Comparison of ENCODE assay signal across 29 mouse cellular contexts in genomic region chr13:23485271-23485670, GRCm38 (mm10). TPM values are rescaled to one million over a fixed set of nuclear protein-coding genes. Genes with fewer than 3 reads are reported as not detected.
A peak's percentile ranks its signal among the peaks of the same experiment; 100 is the strongest.
DNase-seq lines count a peak whose midpoint lies in the region; ATAC-seq lines count a peak whose summit lies in the region.
"Had no signal": no experiment of that assay in that cellular context is flagged by ENCODE, and none has a peak within 500 bp of the region (broad histone marks: within the 10 kb centered on the region; RNA-seq: fewer than 3 reads in every experiment).

No protein-coding gene starts in this region.

- H3K4me2 ChIP-seq in embryonic facial prominence, embryonic 14.5 days (ENCODE audit: low read depth, low read length): no peak overlapping the region
- H3K4me2 ChIP-seq: embryonic facial prominence, embryonic 12.5 days; embryonic facial prominence, embryonic 15.5 days; forebrain, embryonic 12.5 days had no signal

- H3K4me3 ChIP-seq in embryonic facial prominence, embryonic 14.5 days (ENCODE audit: low read depth, low read length): no peak overlapping the region
- H3K4me3 ChIP-seq in embryonic facial prominence, embryonic 10.5 days: no peak overlapping the region
- H3K4me3 ChIP-seq: embryonic facial prominence, embryonic 12.5 days; embryonic facial prominence, embryonic 15.5 days; erythroblast, embryonic 14.5 days; forebrain, embryonic 10.5 days; forebrain, embryonic 12.5 days had no signal

- peak; percentile 45 for DNase-seq in embryonic facial prominence, embryonic 14.5 days (ENCODE audit: low spot score)
- DNase-seq in embryonic facial prominence, embryonic 10.5 days (ENCODE audit: low spot score): no peak
- peak; percentile 10 for DNase-seq in 3T3-L1 (ENCODE audit: low read depth, low spot score)
- no peak for DNase-seq in urinary bladder, postnatal 25 days (ENCODE audit: low spot score)
- DNase-seq in left cerebral cortex, adult 11 months (ENCODE audit: low spot score): no peak
- DNase-seq: adrenal gland, adult 8-10 months; adrenal gland, postnatal 14 days; adrenal gland, postnatal 36 days; B cell, adult 2 months; cerebellum, adult 11-12 months; cerebellum, adult 2 months; cerebellum, adult 9-10 months; cerebellum, postnatal 10 days; cerebellum, postnatal 25 days; embryo, embryonic 11 days had no signal

- 33% methylated on average over 5 of the region's 5 CpGs for WGBS in embryonic facial prominence, embryonic 14.5 days
- 46% methylated on average over 5 of the region's 5 CpGs for WGBS in embryonic facial prominence, embryonic 10.5 days

- no peak overlapping the region for H3K9ac ChIP-seq in embryonic facial prominence, embryonic 14.5 days (ENCODE audit: low read depth, low read length)
- H3K9ac ChIP-seq: embryonic facial prominence, embryonic 12.5 days; embryonic facial prominence, embryonic 15.5 days; forebrain, embryonic 12.5 days had no signal

- H3K9me3 ChIP-seq in embryonic facial prominence, embryonic 14.5 days (ENCODE audit: control insufficient read depth, low read length): no peaks in the 10 kb centered on the region
- no peaks in the 10 kb centered on the region for H3K9me3 ChIP-seq in embryonic facial prominence, embryonic 10.5 days
- H3K9me3 ChIP-seq: embryonic facial prominence, embryonic 12.5 days; embryonic facial prominence, embryonic 15.5 days; forebrain, embryonic 10.5 days; forebrain, embryonic 12.5 days; G1E had no signal

- no peak overlapping the region for H3K27ac ChIP-seq in embryonic facial prominence, embryonic 14.5 days (replicated peaks; ENCODE audit: low read depth, low read length)
- no peak overlapping the region for H3K27ac ChIP-seq in embryonic facial prominence, embryonic 10.5 days (replicated peaks)
- H3K27ac ChIP-seq: embryonic facial prominence, embryonic 12.5 days; embryonic facial prominence, embryonic 15.5 days; forebrain, embryonic 10.5 days; forebrain, embryonic 12.5 days had no signal

- ATAC-seq in embryonic facial prominence, embryonic 14.5 days (ENCODE audit: low read depth): no peak
- ATAC-seq in common myeloid progenitor, adult 5-6 weeks (replicated peaks; ENCODE audit: low read depth, poor library complexity, severe bottlenecking): peak; percentile 50
- ATAC-seq: activated CD4-positive, CD25-positive, alpha-beta regulatory T cell, adult 4 months; CD4-positive, CD25-positive, alpha-beta regulatory T cell, adult 4 months; forebrain, embryonic 14.5 days; forebrain, embryonic 16.5 days; Patski had no signal

- peaks cover 13% of the 10 kb centered on the region; the same call in 1 of the 2 replicates for H3K4me1 ChIP-seq in embryonic facial prominence, embryonic 14.5 days (ENCODE audit: control insufficient read depth, insufficient read depth, low read length)
- H3K4me1 ChIP-seq in embryonic facial prominence, embryonic 10.5 days: peaks cover 21% of the 10 kb centered on the region
- H3K4me1 ChIP-seq: embryonic facial prominence, embryonic 15.5 days had no signal

- no peaks in the 10 kb centered on the region for H3K27me3 ChIP-seq in embryonic facial prominence, embryonic 14.5 days (replicated peaks; ENCODE audit: control insufficient read depth, insufficient read depth, low read length)
- H3K27me3 ChIP-seq in embryonic facial prominence, embryonic 10.5 days (replicated peaks; ENCODE audit: low read depth, poor library complexity, severe bottlenecking): 0 out of 2 replicates have a peak, but pooled peaks cover 8% of the 10 kb centered on the region
- H3K27me3 ChIP-seq: CH12.LX; embryonic facial prominence, embryonic 12.5 days; embryonic facial prominence, embryonic 15.5 days; forebrain, embryonic 12.5 days had no signal

- H3K36me3 ChIP-seq in embryonic facial prominence, embryonic 14.5 days (ENCODE audit: control insufficient read depth, insufficient read depth, low read length): no peaks in the 10 kb centered on the region
- no peaks in the 10 kb centered on the region for H3K36me3 ChIP-seq in embryonic facial prominence, embryonic 10.5 days (replicated peaks)
- H3K36me3 ChIP-seq: embryonic facial prominence, embryonic 12.5 days; embryonic facial prominence, embryonic 15.5 days; forebrain, embryonic 10.5 days; forebrain, embryonic 12.5 days; G1E had no signal

RNA-seq across cellular contexts. Expression of gene Btn2a2, which starts 3.4 kb away (rescaled TPM):
- 0.40 and 0.51 TPM in 2 replicates for polyA plus RNA-seq in embryonic facial prominence, embryonic 14.5 days (2014; fragmentation: Nextera tagmentation; extraction: Ambion mirVana)
- 0.99 and 1.2 TPM in 2 replicates for polyA plus RNA-seq in embryonic facial prominence, embryonic 10.5 days (2016; fragmentation: Nextera tagmentation; extraction: Ambion mirVana)
- not detected in 2 replicates for total RNA-seq in common myeloid progenitor, adult 5-6 weeks (2017)
- total RNA-seq: adrenal gland, adult 18-20 months; adrenal gland, adult 8-10 months; adrenal gland, postnatal 14 days; adrenal gland, postnatal 36 days had no signal
- polyA plus RNA-seq: activated CD4-positive, CD25-positive, alpha-beta regulatory T cell, adult 4 months; CD4-positive, CD25-positive, alpha-beta regulatory T cell, adult 4 months; erythroblast, embryonic 14.5 days; G1E had no signal

RNA-seq across cellular contexts. Expression of gene Btn1a1, which starts 19.6 kb away (rescaled TPM):
- 0.18 TPM in 1 of 2 replicates, not detected in the other for polyA plus RNA-seq in embryonic facial prominence, embryonic 14.5 days (2014; fragmentation: Nextera tagmentation; extraction: Ambion mirVana)
- polyA plus RNA-seq in embryonic facial prominence, embryonic 10.5 days (2016; fragmentation: Nextera tagmentation; extraction: Ambion mirVana): 0.12 and 0.16 TPM in 2 replicates
- total RNA-seq in common myeloid progenitor, adult 5-6 weeks (2017): not detected in 2 replicates
- total RNA-seq: adrenal gland, adult 8-10 months; adrenal gland, postnatal 36 days had no signal
- polyA plus RNA-seq: activated CD4-positive, CD25-positive, alpha-beta regulatory T cell, adult 4 months; CD4-positive, CD25-positive, alpha-beta regulatory T cell, adult 4 months; embryonic facial prominence, embryonic 15.5 days; forebrain, embryonic 10.5 days; forebrain, embryonic 14.5 days had no signal

RNA-seq across cellular contexts. Expression of gene Hist1h4h, which starts 45.6 kb away (rescaled TPM):
- polyA plus RNA-seq in embryonic facial prominence, embryonic 14.5 days (2014; fragmentation: Nextera tagmentation; extraction: Ambion mirVana): 5.1 and 5.6 TPM in 2 replicates
- polyA plus RNA-seq in embryonic facial prominence, embryonic 10.5 days (2016; fragmentation: Nextera tagmentation; extraction: Ambion mirVana): 2.7 and 3.0 TPM in 2 replicates
- 1,499 and 1,774 TPM in 2 replicates for total RNA-seq in common myeloid progenitor, adult 5-6 weeks (2017)

RNA-seq across cellular contexts. Expression of gene Hist1h2af, which starts 48.4 kb away (rescaled TPM):
- polyA plus RNA-seq in embryonic facial prominence, embryonic 14.5 days (2014; fragmentation: Nextera tagmentation; extraction: Ambion mirVana): 5.2 and 7.0 TPM in 2 replicates
- polyA plus RNA-seq in embryonic facial prominence, embryonic 10.5 days (2016; fragmentation: Nextera tagmentation; extraction: Ambion mirVana): 4.8 and 5.5 TPM in 2 replicates
- 1,142 and 1,285 TPM in 2 replicates for total RNA-seq in common myeloid progenitor, adult 5-6 weeks (2017)
- polyA plus RNA-seq: activated CD4-positive, CD25-positive, alpha-beta regulatory T cell, adult 4 months; forebrain, embryonic 16.5 days had no signal

RNA-seq across cellular contexts. Expression of gene Hist1h3g, which starts 50.0 kb away (rescaled TPM):
- 3.7 and 4.1 TPM in 2 replicates for polyA plus RNA-seq in embryonic facial prominence, embryonic 14.5 days (2014; fragmentation: Nextera tagmentation; extraction: Ambion mirVana)
- polyA plus RNA-seq in embryonic facial prominence, embryonic 10.5 days (2016; fragmentation: Nextera tagmentation; extraction: Ambion mirVana): 6.5 and 7.7 TPM in 2 replicates
- 199 and 205 TPM in 2 replicates for total RNA-seq in common myeloid progenitor, adult 5-6 weeks (2017)
- polyA plus RNA-seq: CD4-positive, CD25-positive, alpha-beta regulatory T cell, adult 4 months; cerebellum, adult 2 months had no signal

Comparison
In these comparisons a context has a peak if more than half of its experiments do, and no peak if none do; other contexts are left out.
1. DNase-seq: peak in embryonic facial prominence, embryonic 14.5 days (single experiment) and 3T3-L1 (single experiment); none in embryonic facial prominence, embryonic 10.5 days (single experiment), urinary bladder, postnatal 25 days (single experiment) and left cerebral cortex, adult 11 months (single experiment).